Mouse (Mus musculus) limb, embryonic 12.5 days (tissue): ENCODE results near the gene Sun1. TPM values are rescaled to one million over a fixed set of nuclear protein-coding genes. Genes with fewer than 3 reads are reported as not detected.

ENCODE experiments used
- ATAC-seq: fragments of 200-750 bp; cut with Nextera tagmentation; 2 replicates; pipeline ENCODE4 v1.8.0; 2017; ENCODE audit warnings: low read depth, moderate TSS enrichment; ENCODE audit not compliant: insufficient number of reproducible peaks, insufficient read depth, low FRiP score, low TSS enrichment
- H3K27ac ChIP-seq: fragments of 300-500 bp; sonication (generic); 2 replicates; pipeline ENCODE4 v1.5.1; 2016; ENCODE audit warnings: mild to moderate bottlenecking, moderate library complexity
- H3K27me3 ChIP-seq: fragments of 300-500 bp; sonication (generic); 2 replicates; pipeline ENCODE4 v1.6.1; 2016; ENCODE audit warnings: mild to moderate bottlenecking, moderate library complexity
- H3K36me3 ChIP-seq: fragments of 300-500 bp; sonication (generic); 2 replicates; pipeline ENCODE4 v1.6.1; 2016; ENCODE audit warnings: mild to moderate bottlenecking, moderate library complexity
- H3K4me1 ChIP-seq: fragments of 300-500 bp; sonication (generic); replicated peaks from 2 replicates; pipeline ENCODE4 v1.6.1; 2016
- H3K4me2 ChIP-seq: fragments of 300-500 bp; sonication (generic); 2 replicates; pipeline ENCODE4 v1.6.1; 2016; ENCODE audit warnings: mild to moderate bottlenecking, moderate library complexity
- H3K4me3 ChIP-seq: fragments of 300-500 bp; sonication (generic); replicated peaks from 2 replicates; pipeline ENCODE4 v1.5.1; 2016; ENCODE audit warnings: mild to moderate bottlenecking
- H3K9ac ChIP-seq: fragments of 300-500 bp; sonication (generic); replicated peaks from 2 replicates; pipeline ENCODE4 v1.6.1; 2016; ENCODE audit warnings: mild to moderate bottlenecking, moderate library complexity
- H3K9me3 ChIP-seq: fragments of 300-500 bp; sonication (generic); 2 replicates; pipeline ENCODE4 v1.6.1; 2016; ENCODE audit warnings: mild to moderate bottlenecking, moderate library complexity
- WGBS: fragments of 180-500 bp; shearing (Covaris S2); methylation state at CpG from one replicate; pipeline ENCODE4 v1.1.7; 2016; 5-methylcytosine and 5-hydroxymethylcytosine counted together
- polyA plus RNA-seq: library from polyadenylated mRNA; unstranded; fragments of >200 nt; fragmentation: Nextera tagmentation; extraction: Ambion mirVana; gene quantifications from 2 replicates; pipeline ENCODE4 v1.2.1, GENCODE M21; 2016

Gene Sun1
- polyA plus RNA-seq, 1 experiment from 2014 or later: 54.0 TPM

DNA sequence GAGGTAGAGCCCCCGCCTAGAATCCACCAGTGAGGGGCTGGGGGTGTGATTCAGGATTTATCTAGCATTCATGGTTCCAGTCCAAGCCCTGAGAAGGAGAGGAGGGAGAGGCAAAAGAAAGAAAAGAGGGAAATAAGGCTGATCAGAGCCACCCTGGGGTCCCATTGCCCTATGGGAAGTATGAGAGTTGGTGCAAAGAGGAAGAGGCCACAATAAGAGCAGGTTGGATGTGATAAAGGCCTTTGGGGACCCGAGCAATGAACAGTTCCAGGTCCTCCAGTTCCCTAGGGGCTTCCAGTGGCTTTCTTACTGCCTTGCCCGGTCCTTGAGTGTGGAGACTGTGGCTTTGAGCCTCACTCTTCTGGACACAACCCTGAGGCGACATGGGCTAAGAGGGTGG lies 87.3 kb downstream of the Sun1 start:
- 86% methylated on average over 4 of the region's 4 CpGs for WGBS
- Histone ChIP-seq H3K27ac (no peak overlapping the region), H3K36me3 (no peaks in the 10 kb centered on the region), H3K27me3 (no peaks in the 10 kb centered on the region), H3K4me2 (no peak overlapping the region), H3K4me3 (no peak overlapping the region), H3K9me3 (no peaks in the 10 kb centered on the region), H3K4me1 (no peaks in the 10 kb centered on the region), H3K9ac (no peak overlapping the region)
- no peak for ATAC-seq

DNA sequence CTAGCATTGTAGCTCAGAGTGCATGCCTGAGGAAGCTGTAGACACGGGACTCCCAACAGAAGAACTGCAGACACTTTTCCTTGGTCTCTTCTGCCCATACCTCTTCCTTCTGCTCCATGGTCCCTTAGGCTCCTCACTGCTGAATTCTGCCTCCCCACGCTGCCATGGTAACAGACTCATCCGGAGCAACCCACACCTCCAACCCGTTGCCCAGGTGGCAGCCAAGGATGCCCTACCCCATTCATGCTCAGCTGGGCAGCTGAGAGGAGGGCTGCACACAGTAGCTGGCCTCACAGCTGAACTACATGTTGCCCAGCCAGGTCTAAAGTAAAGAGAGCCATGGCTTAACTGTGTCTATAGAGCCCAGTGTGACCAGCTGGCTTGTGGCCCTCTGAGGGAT lies 88.2 kb downstream of the Sun1 start:
- WGBS: 84% methylated on average over 4 of the region's 4 CpGs
- H3K4me3 ChIP-seq: no peak overlapping the region

DNA sequence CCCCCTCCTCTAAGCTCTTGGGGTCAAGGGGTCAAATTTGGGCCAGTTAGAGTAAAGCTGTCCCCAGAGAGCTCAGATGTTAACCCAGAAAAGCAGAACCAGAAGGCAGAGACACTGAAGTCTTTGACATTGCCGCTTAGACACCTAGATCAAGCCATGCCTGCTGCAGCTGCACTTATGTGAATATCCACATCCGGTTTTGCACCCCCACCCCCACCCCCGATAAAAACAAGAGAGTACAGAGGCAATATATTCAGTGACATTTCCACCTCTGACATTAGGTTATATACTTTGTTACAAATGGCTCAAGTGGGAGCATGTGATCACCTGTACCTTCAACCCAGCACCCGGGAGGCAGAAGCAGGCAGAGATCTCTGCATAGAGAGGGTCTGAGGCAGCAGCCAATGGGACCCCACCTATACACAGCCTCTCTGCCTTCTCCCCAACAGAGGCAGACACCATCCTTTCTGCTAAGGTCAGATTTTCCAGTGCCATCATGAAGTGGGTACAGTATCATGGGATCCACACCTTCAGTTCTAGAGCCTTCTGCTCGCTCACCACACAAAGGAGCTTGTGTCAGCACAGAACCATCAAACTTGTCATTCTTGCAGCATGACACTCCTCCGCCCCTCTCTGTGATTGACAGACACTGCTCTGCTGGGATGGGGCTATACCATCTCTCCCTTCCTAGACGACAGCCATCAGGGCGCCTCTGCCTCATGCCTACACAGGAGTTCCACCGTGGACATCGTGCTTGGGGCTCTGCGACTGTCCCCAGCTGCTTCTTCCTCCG lies 90.2 kb downstream of the Sun1 start:
- no peaks in the 10 kb centered on the region for H3K36me3 ChIP-seq
- H3K27me3 ChIP-seq: no peaks in the 10 kb centered on the region
- 84% methylated on average over 12 of the region's 12 CpGs for WGBS
- no peak overlapping the region for H3K27ac ChIP-seq
- H3K9ac ChIP-seq: no peak overlapping the region
- ATAC-seq: no peak
- no peak overlapping the region for H3K4me2 ChIP-seq
- H3K4me3 ChIP-seq: no peak overlapping the region
- no peaks in the 10 kb centered on the region for H3K4me1 ChIP-seq
- no peaks in the 10 kb centered on the region for H3K9me3 ChIP-seq

More for the DNA sequence above, 88.2 kb downstream of the Sun1 start:
- H3K27me3 ChIP-seq: no peaks in the 10 kb centered on the region
- H3K4me1 ChIP-seq: no peaks in the 10 kb centered on the region
- no peak for ATAC-seq
- H3K27ac ChIP-seq: no peak overlapping the region
- H3K9me3 ChIP-seq: no peaks in the 10 kb centered on the region
- no peak overlapping the region for H3K9ac ChIP-seq
- H3K36me3 ChIP-seq: no peaks in the 10 kb centered on the region
- H3K4me2 ChIP-seq: no peak overlapping the region

GRCm38 (mm10) chr5:139291811-139292560 lies 91.5 kb downstream of the Sun1 start:
- Histone ChIP-seq H3K27me3 (no peaks in the 10 kb centered on the region), H3K27ac (no peak overlapping the region), H3K4me3 (no peak overlapping the region), H3K4me2 (no peak overlapping the region), H3K9ac (no peak overlapping the region), H3K36me3 (no peaks in the 10 kb centered on the region), H3K9me3 (no peaks in the 10 kb centered on the region), H3K4me1 (no peaks in the 10 kb centered on the region)
- no peak for ATAC-seq
- 72% methylated on average over 6 of the region's 6 CpGs for WGBS

- Histone ChIP-seq H3K36me3 (no peaks in the 10 kb centered on the region), H3K9ac (no peak overlapping the region), H3K4me1 (no peaks in the 10 kb centered on the region), H3K9me3 (no peaks in the 10 kb centered on the region), H3K4me2 (no peak overlapping the region), H3K27me3 (0 out of 2 replicates have a peak, but pooled peaks cover 1% of the 10 kb centered on the region), H3K4me3 (no peak overlapping the region), H3K27ac (no peak overlapping the region)
- ATAC-seq: no peak
- WGBS: 66% methylated on average over 2 of the region's 2 CpGs
Measured at GRCm38 (mm10) chr5:139294089-139294488, 93.7 kb downstream of the Sun1 start.

- 0 out of 2 replicates have a peak, but pooled peaks cover 4% of the 10 kb centered on the region for H3K27me3 ChIP-seq
- WGBS: 77% methylated on average over 10 of the region's 10 CpGs
- H3K36me3 ChIP-seq: no peaks in the 10 kb centered on the region
- H3K9me3 ChIP-seq: no peaks in the 10 kb centered on the region
- H3K4me2 ChIP-seq: no peak overlapping the region
- H3K9ac ChIP-seq: no peak overlapping the region
- H3K27ac ChIP-seq: no peak overlapping the region
- H3K4me3 ChIP-seq: no peak overlapping the region
- ATAC-seq: no peak
- no peaks in the 10 kb centered on the region for H3K4me1 ChIP-seq
Measured at GRCm38 (mm10) chr5:139297092-139297491, 96.7 kb downstream of the Sun1 start.

GRCm38 (mm10) chr5:139297745-139298144 lies 97.3 kb downstream of the Sun1 start:
- H3K9ac ChIP-seq: no peak overlapping the region
- H3K4me2 ChIP-seq: no peak overlapping the region
- H3K36me3 ChIP-seq: no peaks in the 10 kb centered on the region
- 87% methylated on average over 5 of the region's 5 CpGs for WGBS
- H3K9me3 ChIP-seq: no peaks in the 10 kb centered on the region
- no peaks in the 10 kb centered on the region for H3K4me1 ChIP-seq
- H3K27ac ChIP-seq: no peak overlapping the region
- 0 out of 2 replicates have a peak, but pooled peaks cover 4% of the 10 kb centered on the region for H3K27me3 ChIP-seq
- ATAC-seq: no peak
- H3K4me3 ChIP-seq: no peak overlapping the region

Other genes with a start within 250 kb of the Sun1 start
- 36.1 and 39.7 TPM in 2 replicates for gene Pdgfa, start 203.3 kb upstream of the Sun1 start, polyA plus RNA-seq
- gene Prkar1b, start 50.6 kb upstream of the Sun1 start, polyA plus RNA-seq: 12.7 and 13.8 TPM in 2 replicates
- gene Dnaaf5, start 50.4 kb upstream of the Sun1 start, polyA plus RNA-seq: 4.7 and 5.8 TPM in 2 replicates
- gene Get4, start 51.7 kb downstream of the Sun1 start, polyA plus RNA-seq: 165 and 167 TPM in 2 replicates
- 0.77 and 1.1 TPM in 2 replicates for gene Adap1, start 125.0 kb downstream of the Sun1 start, polyA plus RNA-seq
- 118 and 121 TPM in 2 replicates for gene Cox19, start 150.8 kb downstream of the Sun1 start, polyA plus RNA-seq
- 0.90 and 1.0 TPM in 2 replicates for gene Cyp2w1, start 152.0 kb downstream of the Sun1 start, polyA plus RNA-seq
- 1.7 and 2.3 TPM in 2 replicates for gene Gpr146, start 177.1 kb downstream of the Sun1 start, polyA plus RNA-seq
- gene C130050O18Rik, start 204.6 kb downstream of the Sun1 start, polyA plus RNA-seq: 1.5 and 1.7 TPM in 2 replicates
- 1.7 and 1.9 TPM in 2 replicates for gene Gper1, start 222.5 kb downstream of the Sun1 start, polyA plus RNA-seq